Mouse (Mus musculus): Measurements from ENCODE around the gene Klc3.

- TF ChIP-seq CTCF (IDR thresholded peaks at IDR 0.05; ENCODE audit: borderline replicate concordance, extremely low read depth, insufficient read depth, insufficient read length) (no peak), POLR2A (IDR thresholded peaks at IDR 0.05; ENCODE audit: borderline replicate concordance, extremely low read depth, insufficient read depth, insufficient read length, poor library complexity, severe bottlenecking) (no peak)
These were observed 5.8 kb upstream of the Klc3 start for GRCm38 (mm10) chr7:19409753-19410152.
